Mouse (Mus musculus) monocyte, adult 2 months (primary cell): ENCODE measurements around the gene Ccdc81.

ENCODE experiments used
- DNase-seq, 2 experiments: peaks; one replicate each; pipeline ENCODE4 v3.0.0; 2022; ENCODE audit warnings: low spot score in 2 of 2, low read depth in 1 of 2

The Ccdc81 gene

GRCm38 (mm10) chr7:89867221-89867620, 36.2 kb downstream of the Ccdc81 start:
- DNase-seq = no peak

GRCm38 (mm10) chr7:89864769-89865168, 38.7 kb downstream of the Ccdc81 start:
- DNase-seq = no peak

- DNase-seq = no peak
Observed at GRCm38 (mm10) chr7:89856440-89857217, 46.8 kb downstream of the Ccdc81 start.

GRCm38 (mm10) chr7:89855196-89855595, 48.2 kb downstream of the Ccdc81 start:
- DNase-seq = no peak

- DNase-seq = no peak
Observed at GRCm38 (mm10) chr7:89853131-89853530, 50.3 kb downstream of the Ccdc81 start.

- no peak for DNase-seq
Observed at GRCm38 (mm10) chr7:89852158-89853095, 51.0 kb downstream of the Ccdc81 start.

GRCm38 (mm10) chr7:89850510-89850909, 52.9 kb downstream of the Ccdc81 start:
- no peak for DNase-seq

GRCm38 (mm10) chr7:89845669-89846068, 57.8 kb downstream of the Ccdc81 start:
- no peak for DNase-seq

- no peak for DNase-seq
Observed at GRCm38 (mm10) chr7:89843533-89843932, 59.9 kb downstream of the Ccdc81 start.

GRCm38 (mm10) chr7:89843121-89843520, 60.3 kb downstream of the Ccdc81 start:
- no peak for DNase-seq

GRCm38 (mm10) chr7:89842404-89842715, 61.1 kb downstream of the Ccdc81 start:
- no peak for DNase-seq

GRCm38 (mm10) chr7:89841670-89842403, 61.6 kb downstream of the Ccdc81 start:
- DNase-seq = peak in 1 of 2 experiments; percentile 6

- no peak for DNase-seq
Observed at GRCm38 (mm10) chr7:89839721-89840120, 63.7 kb downstream of the Ccdc81 start.

- DNase-seq = no peak
Observed at GRCm38 (mm10) chr7:89837841-89838240, 65.6 kb downstream of the Ccdc81 start.

- DNase-seq = no peak
Observed at GRCm38 (mm10) chr7:89836676-89837075, 66.8 kb downstream of the Ccdc81 start.

GRCm38 (mm10) chr7:89835566-89835965, 67.9 kb downstream of the Ccdc81 start:
- DNase-seq = no peak

- DNase-seq = no peak
Observed at GRCm38 (mm10) chr7:89833521-89833920, 69.9 kb downstream of the Ccdc81 start.

GRCm38 (mm10) chr7:89829201-89829600, 74.2 kb downstream of the Ccdc81 start:
- DNase-seq = no peak

- DNase-seq = no peak
Observed at GRCm38 (mm10) chr7:89828436-89829065, 74.9 kb downstream of the Ccdc81 start.
